Mouse (Mus musculus) mouse embryonic stem cell (cell line): Measurements from ENCODE around the gene Mylk.

ENCODE experiments used
- in situ Hi-C, 2 experiments: fragments of 300-500 bp; cut with MboI; formaldehyde crosslinking; loops; 1 replicate in 1 of 2; 3 replicates in 1 of 2; pipeline ENCODE4 v1.14.3; 2019 to 2020; ENCODE audit warnings: low sequenced_read_pairs in 2 of 2, low pct_unique_long_range_greater_than_20kb in 1 of 2, mixed read lengths in 1 of 2; ENCODE audit not compliant: unreplicated experiment in 1 of 2

The Mylk gene

GRCm38 (mm10) chr16:34825111-34825744, 80.2 kb downstream of the Mylk start:
- in situ Hi-C loops, result no loop called here

- in situ Hi-C loops, result no loop called here
Measured at GRCm38 (mm10) chr16:34834477-34834876, 89.5 kb downstream of the Mylk start.

- in situ Hi-C loops, result no loop called here
Measured at GRCm38 (mm10) chr16:34839004-34839703, 94.1 kb downstream of the Mylk start.

GRCm38 (mm10) chr16:34839704-34840331, 94.8 kb downstream of the Mylk start:
- in situ Hi-C loops, result no loop called here

- in situ Hi-C loops, result no loop called here
Measured at GRCm38 (mm10) chr16:34844783-34845182, 99.8 kb downstream of the Mylk start.

- in situ Hi-C loops, result no loop called here
Measured at GRCm38 (mm10) chr16:34847638-34848037, 102.6 kb downstream of the Mylk start.

- in situ Hi-C loops, result no loop called here
Measured at GRCm38 (mm10) chr16:34854066-34854465, 109.1 kb downstream of the Mylk start.

- in situ Hi-C loops, result no loop called here
Measured at GRCm38 (mm10) chr16:34855136-34855535, 110.1 kb downstream of the Mylk start.

GRCm38 (mm10) chr16:34855751-34856150, 110.7 kb downstream of the Mylk start:
- in situ Hi-C loops, result no loop called here

- in situ Hi-C loops, result no loop called here
Measured at GRCm38 (mm10) chr16:34857631-34858030, 112.6 kb downstream of the Mylk start.

- in situ Hi-C loops, result no loop called here
Measured at GRCm38 (mm10) chr16:34860761-34861160, 115.8 kb downstream of the Mylk start.

- in situ Hi-C loops, result no loop called here
Measured at GRCm38 (mm10) chr16:34861744-34862365, 116.8 kb downstream of the Mylk start.

GRCm38 (mm10) chr16:34865373-34865772, 120.4 kb downstream of the Mylk start:
- in situ Hi-C loops, result no loop called here

GRCm38 (mm10) chr16:34867217-34867616, 122.2 kb downstream of the Mylk start:
- in situ Hi-C loops, result no loop called here

GRCm38 (mm10) chr16:34880031-34880778, 135.2 kb downstream of the Mylk start:
- in situ Hi-C loops, result no loop called here

- in situ Hi-C loops, result no loop called here
Measured at GRCm38 (mm10) chr16:34880815-34881214, 135.8 kb downstream of the Mylk start.

- in situ Hi-C loops, result no loop called here
Measured at GRCm38 (mm10) chr16:34887037-34887436, 142.0 kb downstream of the Mylk start.

GRCm38 (mm10) chr16:34894016-34894415, 149.0 kb downstream of the Mylk start:
- in situ Hi-C loops, result no loop called here

GRCm38 (mm10) chr16:34895916-34896315, 150.9 kb downstream of the Mylk start:
- in situ Hi-C loops, result no loop called here
